Mouse (Mus musculus): ENCODE measurements around the gene Ptprg.

- TF ChIP-seq CTCF (conservative IDR thresholded peaks at IDR 0.05; ENCODE audit: low read length) = no peak
- no peak for TF ChIP-seq POU5F1 (IDR thresholded peaks at IDR 0.05; ENCODE audit: borderline replicate concordance, low read length)
Observed at GRCm38 (mm10) chr14:12152748-12153147, 599.4 kb downstream of the Ptprg start.

Measured in E14TG2a.4 (cell line).